8 mouse cellular contexts compared by ENCODE assay signal in genomic region chr2:25608671-25609070, GRCm38 (mm10). TPM values are rescaled to one million over a fixed set of nuclear protein-coding genes. Genes with fewer than 3 reads are reported as not detected.
A peak's percentile ranks its signal among the peaks of the same experiment; 100 is the strongest.
DNase-seq lines count a peak whose midpoint lies in the region; ATAC-seq and TF ChIP-seq lines count a peak whose summit lies in the region.

No protein-coding gene starts in this region.

- no peak overlapping the region for H3K27ac ChIP-seq in heart, embryonic 13.5 days (replicated peaks)
- H3K27ac ChIP-seq in bone marrow macrophage, adult 2 months (ENCODE audit: insufficient read depth, low read depth, low read length) = no peak overlapping the region
- peak overlapping the region; percentile 95 for H3K27ac ChIP-seq in hindbrain, embryonic 13.5 days
- peak overlapping the region; percentile 94; the same call in 1 of the 2 replicates for H3K27ac ChIP-seq in midbrain, embryonic 12.5 days (replicated peaks)

- TF ChIP-seq POLR2A in bone marrow macrophage, adult 2 months (IDR thresholded peaks at IDR 0.05; ENCODE audit: borderline replicate concordance, low read depth, low read length) = no peak

- peaks cover 31% of the 10 kb centered on the region for H3K27me3 ChIP-seq in heart, embryonic 13.5 days (replicated peaks)
- H3K27me3 ChIP-seq in hindbrain, embryonic 13.5 days = peaks cover 25% of the 10 kb centered on the region
- H3K27me3 ChIP-seq in midbrain, embryonic 12.5 days = peaks cover 26% of the 10 kb centered on the region

- DNase-seq in heart, postnatal 4 days = no peak
- no peak for DNase-seq in urinary bladder, adult 18-20 months (ENCODE audit: low spot score in 2 of 2)
- DNase-seq in frontal cortex, postnatal 25 days (ENCODE audit: low spot score in 2 of 2) = no peak
- no peak for DNase-seq in urinary bladder, adult 2 months (ENCODE audit: low spot score)

- WGBS in heart, embryonic 13.5 days = 72% methylated on average over 10 of the region's 10 CpGs
- 66% methylated on average over 10 of the region's 10 CpGs for WGBS in hindbrain, embryonic 13.5 days
- WGBS in midbrain, embryonic 12.5 days = 70% methylated on average over 10 of the region's 10 CpGs

- peak overlapping the region; percentile 100 for H3K4me3 ChIP-seq in heart, embryonic 13.5 days
- peak overlapping the region; percentile 90; the same call in 1 of the 2 replicates for H3K4me3 ChIP-seq in bone marrow macrophage, adult 2 months (ENCODE audit: insufficient read depth, low read length)
- H3K4me3 ChIP-seq in hindbrain, embryonic 13.5 days = peak overlapping the region; percentile 99
- peak overlapping the region; percentile 98 for H3K4me3 ChIP-seq in midbrain, embryonic 12.5 days

- H3K9ac ChIP-seq in heart, embryonic 13.5 days = peak overlapping the region; percentile 100; the same call in 1 of the 2 replicates
- peak overlapping the region; percentile 96 for H3K9ac ChIP-seq in hindbrain, embryonic 13.5 days
- H3K9ac ChIP-seq in midbrain, embryonic 12.5 days (replicated peaks) = peak overlapping the region; percentile 97; the same call in 1 of the 2 replicates

- no peak for TF ChIP-seq CTCF in bone marrow macrophage, adult 2 months (IDR thresholded peaks at IDR 0.05; ENCODE audit: low read depth, low read length)

- no peak for ATAC-seq in heart, embryonic 13.5 days (ENCODE audit: extremely low read depth, insufficient number of reproducible peaks, low FRiP score, low TSS enrichment)
- no peak for ATAC-seq in hindbrain, embryonic 13.5 days (ENCODE audit: low FRiP score)
- ATAC-seq in midbrain, embryonic 12.5 days (ENCODE audit: low FRiP score, low read depth) = peak; percentile 11; the same call in 1 of the 2 replicates

- peaks cover 9% of the 10 kb centered on the region; the same call in 1 of the 2 replicates for H3K36me3 ChIP-seq in heart, embryonic 13.5 days
- H3K36me3 ChIP-seq in hindbrain, embryonic 13.5 days = peaks cover 4% of the 10 kb centered on the region; the same call in 1 of the 2 replicates
- no peaks in the 10 kb centered on the region for H3K36me3 ChIP-seq in midbrain, embryonic 12.5 days

- H3K4me2 ChIP-seq in heart, embryonic 13.5 days = peak overlapping the region; percentile 78
- H3K4me2 ChIP-seq in hindbrain, embryonic 13.5 days = peak overlapping the region; percentile 68
- H3K4me2 ChIP-seq in midbrain, embryonic 12.5 days (replicated peaks) = peak overlapping the region; percentile 71

- H3K9me3 ChIP-seq in heart, embryonic 13.5 days = no peaks in the 10 kb centered on the region
- no peaks in the 10 kb centered on the region for H3K9me3 ChIP-seq in hindbrain, embryonic 13.5 days
- no peaks in the 10 kb centered on the region for H3K9me3 ChIP-seq in midbrain, embryonic 12.5 days

- H3K4me1 ChIP-seq in heart, embryonic 13.5 days = peaks cover 24% of the 10 kb centered on the region
- H3K4me1 ChIP-seq in bone marrow macrophage, adult 2 months (ENCODE audit: control insufficient read depth, insufficient read depth, low read length) = peaks cover 14% of the 10 kb centered on the region
- H3K4me1 ChIP-seq in hindbrain, embryonic 13.5 days (replicated peaks) = peaks cover 23% of the 10 kb centered on the region
- H3K4me1 ChIP-seq in midbrain, embryonic 12.5 days = peaks cover 19% of the 10 kb centered on the region

RNA-seq across cellular contexts. Expression of gene Rabl6, which starts 0.3 kb away (rescaled TPM):
- polyA plus RNA-seq in heart, embryonic 13.5 days (2015; fragmentation: Nextera tagmentation; extraction: Ambion mirVana) = 42.9 and 47.6 TPM in 2 replicates
- total RNA-seq in heart, postnatal 4 days (2021) = 10 to 100 TPM; 51.4 to 61.5 TPM
- 76.0 and 76.9 TPM in 2 replicates for polyA plus RNA-seq in bone marrow macrophage, adult 2 months (2012; ENCODE audit: insufficient read depth, insufficient read length, missing spikeins)
- 67.9 and 75.5 TPM in 2 replicates for polyA plus RNA-seq in hindbrain, embryonic 13.5 days (2015; fragmentation: Nextera tagmentation; extraction: Ambion mirVana)
- 69.3 and 71.0 TPM in 2 replicates for polyA plus RNA-seq in midbrain, embryonic 12.5 days (2016; fragmentation: Nextera tagmentation; extraction: Ambion mirVana)
- 66.5 and 73.8 TPM in 2 replicates for polyA plus RNA-seq in urinary bladder, adult 2 months (2012; rRNA removed)

RNA-seq across cellular contexts. Expression of gene Ccdc183, which starts 8.8 kb away (rescaled TPM):
- 0.11 and 0.13 TPM in 2 replicates for polyA plus RNA-seq in heart, embryonic 13.5 days (2015; fragmentation: Nextera tagmentation; extraction: Ambion mirVana)
- total RNA-seq in heart, postnatal 4 days (2021) = not detected
- polyA plus RNA-seq in bone marrow macrophage, adult 2 months (2012; ENCODE audit: insufficient read depth, insufficient read length, missing spikeins) = not detected in 2 replicates
- polyA plus RNA-seq in hindbrain, embryonic 13.5 days (2015; fragmentation: Nextera tagmentation; extraction: Ambion mirVana) = 0.21 and 0.25 TPM in 2 replicates
- 0.20 and 0.36 TPM in 2 replicates for polyA plus RNA-seq in midbrain, embryonic 12.5 days (2016; fragmentation: Nextera tagmentation; extraction: Ambion mirVana)
- polyA plus RNA-seq in urinary bladder, adult 2 months (2012; rRNA removed) = not detected in 2 replicates

RNA-seq across cellular contexts. Expression of gene Tmem141, which starts 13.1 kb away (rescaled TPM):
- polyA plus RNA-seq in heart, embryonic 13.5 days (2015; fragmentation: Nextera tagmentation; extraction: Ambion mirVana) = 20.3 and 20.4 TPM in 2 replicates
- 10 to 100 TPM; 22.2 to 24.0 TPM for total RNA-seq in heart, postnatal 4 days (2021)
- 51.6 and 54.3 TPM in 2 replicates for polyA plus RNA-seq in bone marrow macrophage, adult 2 months (2012; ENCODE audit: insufficient read depth, insufficient read length, missing spikeins)
- polyA plus RNA-seq in hindbrain, embryonic 13.5 days (2015; fragmentation: Nextera tagmentation; extraction: Ambion mirVana) = 35.0 and 42.2 TPM in 2 replicates
- polyA plus RNA-seq in midbrain, embryonic 12.5 days (2016; fragmentation: Nextera tagmentation; extraction: Ambion mirVana) = 15.4 and 20.7 TPM in 2 replicates
- 55.4 and 59.7 TPM in 2 replicates for polyA plus RNA-seq in urinary bladder, adult 2 months (2012; rRNA removed)

RNA-seq across cellular contexts. Expression of gene Fcna, which starts 19.2 kb away (rescaled TPM):
- polyA plus RNA-seq in heart, embryonic 13.5 days (2015; fragmentation: Nextera tagmentation; extraction: Ambion mirVana) = 2.3 and 2.6 TPM in 2 replicates
- 1 to 10 TPM; 1.3 to 1.4 TPM for total RNA-seq in heart, postnatal 4 days (2021)
- polyA plus RNA-seq in bone marrow macrophage, adult 2 months (2012; ENCODE audit: insufficient read depth, insufficient read length, missing spikeins) = 18.6 and 21.5 TPM in 2 replicates
- 2.5 and 3.3 TPM in 2 replicates for polyA plus RNA-seq in hindbrain, embryonic 13.5 days (2015; fragmentation: Nextera tagmentation; extraction: Ambion mirVana)
- polyA plus RNA-seq in midbrain, embryonic 12.5 days (2016; fragmentation: Nextera tagmentation; extraction: Ambion mirVana) = 1.6 and 2.2 TPM in 2 replicates
- polyA plus RNA-seq in urinary bladder, adult 2 months (2012; rRNA removed) = 22.9 and 30.6 TPM in 2 replicates

RNA-seq across cellular contexts. Expression of gene Ajm1, which starts 27.1 kb away (rescaled TPM):
- polyA plus RNA-seq in heart, embryonic 13.5 days (2015; fragmentation: Nextera tagmentation; extraction: Ambion mirVana) = 0.14 and 0.27 TPM in 2 replicates
- under 1 TPM; 0.14 to 0.41 TPM for total RNA-seq in heart, postnatal 4 days (2021)
- polyA plus RNA-seq in bone marrow macrophage, adult 2 months (2012; ENCODE audit: insufficient read depth, insufficient read length, missing spikeins) = 0.11 and 0.21 TPM in 2 replicates
- polyA plus RNA-seq in hindbrain, embryonic 13.5 days (2015; fragmentation: Nextera tagmentation; extraction: Ambion mirVana) = 8.1 and 8.2 TPM in 2 replicates
- polyA plus RNA-seq in midbrain, embryonic 12.5 days (2016; fragmentation: Nextera tagmentation; extraction: Ambion mirVana) = 1.8 and 1.9 TPM in 2 replicates
- polyA plus RNA-seq in urinary bladder, adult 2 months (2012; rRNA removed) = 0.47 and 0.57 TPM in 2 replicates

Comparison
In these comparisons a context has a peak if more than half of its experiments do, and no peak if none do; other contexts are left out.
1. H3K27ac ChIP-seq: peak in hindbrain, embryonic 13.5 days (single experiment) and midbrain, embryonic 12.5 days (single experiment); none in heart, embryonic 13.5 days (single experiment) and bone marrow macrophage, adult 2 months (single experiment).
2. Peak in every context shown above with its lines, with median percentiles within 50 percentile points of each other: H3K4me2 ChIP-seq, H3K4me3 ChIP-seq and H3K9ac ChIP-seq.